In the genomic region with DNA sequence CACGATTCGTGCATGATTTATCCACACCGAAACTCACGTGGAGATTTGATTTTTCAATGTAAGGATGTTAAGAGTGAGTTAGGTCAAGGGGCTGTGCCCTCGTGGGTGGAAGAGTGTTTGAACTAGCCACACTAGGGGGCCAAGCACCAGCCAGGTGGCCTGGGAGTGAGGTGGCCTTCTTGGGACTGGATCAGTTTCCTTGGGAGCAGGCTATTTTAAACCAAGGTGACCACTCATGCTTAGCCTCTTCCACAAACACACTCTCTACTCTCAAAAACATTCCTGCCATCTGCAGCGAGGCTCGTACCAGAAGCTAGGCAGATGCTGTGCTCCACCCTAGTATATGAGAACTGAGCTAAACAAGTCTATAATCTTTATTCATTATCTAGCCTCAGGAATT, we compare ENCODE assay signal across 13 mouse cellular contexts. TPM values are rescaled to one million over a fixed set of nuclear protein-coding genes. Genes with fewer than 3 reads are reported as not detected.
DNase-seq lines count a peak whose midpoint lies in the region; ATAC-seq lines count a peak whose summit lies in the region.
"Had no signal": no experiment of that assay in that cellular context is flagged by ENCODE, and none has a peak within 500 bp of the region (broad histone marks: within the 10 kb centered on the region; RNA-seq: fewer than 3 reads in every experiment).

No protein-coding gene starts in this region.

- intact Hi-C loops in heart, postnatal 14 days (cut with DNase I): no loop called here

- no peak overlapping the region for H3K4me3 ChIP-seq in hindbrain, embryonic 13.5 days
- H3K4me3 ChIP-seq in hindbrain, embryonic 16.5 days (ENCODE audit: low read length): no peak overlapping the region
- H3K4me3 ChIP-seq in liver, embryonic 11.5 days (ENCODE audit: low read depth, low read length): no peak overlapping the region
- no peak overlapping the region; the same call in 1 of the 2 replicates for H3K4me3 ChIP-seq in embryonic facial prominence, embryonic 15.5 days (replicated peaks)
- H3K4me3 ChIP-seq: forebrain, embryonic 13.5 days; liver, embryonic 13.5 days had no signal

- no peak overlapping the region for H3K27ac ChIP-seq in hindbrain, embryonic 13.5 days
- H3K27ac ChIP-seq in hindbrain, embryonic 16.5 days (ENCODE audit: low read depth, low read length): no peak overlapping the region
- no peak overlapping the region for H3K27ac ChIP-seq in liver, embryonic 11.5 days (ENCODE audit: low read depth, low read length)
- no peak overlapping the region for H3K27ac ChIP-seq in embryonic facial prominence, embryonic 15.5 days (replicated peaks)
- H3K27ac ChIP-seq: forebrain, embryonic 13.5 days; liver, embryonic 13.5 days had no signal

- peaks cover 11% of the 10 kb centered on the region for H3K4me1 ChIP-seq in hindbrain, embryonic 13.5 days (replicated peaks)
- no peaks in the 10 kb centered on the region for H3K4me1 ChIP-seq in hindbrain, embryonic 16.5 days (ENCODE audit: control insufficient read depth, insufficient read depth, low read depth, low read length)
- no peaks in the 10 kb centered on the region for H3K4me1 ChIP-seq in liver, embryonic 11.5 days (replicated peaks; ENCODE audit: control insufficient read depth, insufficient read depth, low read length)
- peaks cover 2% of the 10 kb centered on the region; the same call in 1 of the 2 replicates for H3K4me1 ChIP-seq in embryonic facial prominence, embryonic 15.5 days
- H3K4me1 ChIP-seq: liver, embryonic 13.5 days had no signal

- H3K9ac ChIP-seq in hindbrain, embryonic 13.5 days: no peak overlapping the region
- no peak overlapping the region for H3K9ac ChIP-seq in hindbrain, embryonic 16.5 days (ENCODE audit: low read depth, low read length)
- no peak overlapping the region for H3K9ac ChIP-seq in liver, embryonic 11.5 days (ENCODE audit: low read depth, low read length)
- H3K9ac ChIP-seq in embryonic facial prominence, embryonic 15.5 days: no peak overlapping the region
- H3K9ac ChIP-seq: liver, embryonic 13.5 days had no signal

- no peak for ATAC-seq in hindbrain, embryonic 13.5 days (ENCODE audit: low FRiP score)
- no peak for ATAC-seq in hindbrain, embryonic 16.5 days
- no peak for ATAC-seq in liver, embryonic 11.5 days (replicated peaks; ENCODE audit: low FRiP score)
- no peak for ATAC-seq in embryonic facial prominence, embryonic 15.5 days (ENCODE audit: insufficient number of reproducible peaks, low FRiP score, low TSS enrichment, low read depth)
- ATAC-seq: Patski had no signal

- no peaks in the 10 kb centered on the region for H3K27me3 ChIP-seq in hindbrain, embryonic 13.5 days
- no peaks in the 10 kb centered on the region for H3K27me3 ChIP-seq in hindbrain, embryonic 16.5 days (replicated peaks; ENCODE audit: control insufficient read depth, insufficient read depth, low read length)
- H3K27me3 ChIP-seq in liver, embryonic 11.5 days (replicated peaks; ENCODE audit: control insufficient read depth, insufficient read depth, low read length): no peaks in the 10 kb centered on the region
- no peaks in the 10 kb centered on the region for H3K27me3 ChIP-seq in embryonic facial prominence, embryonic 15.5 days
- H3K27me3 ChIP-seq: forebrain, embryonic 13.5 days; liver, embryonic 13.5 days; Patski had no signal

- H3K36me3 ChIP-seq in hindbrain, embryonic 13.5 days: no peaks in the 10 kb centered on the region
- H3K36me3 ChIP-seq in hindbrain, embryonic 16.5 days (ENCODE audit: control insufficient read depth, insufficient read depth, low read length): no peaks in the 10 kb centered on the region
- H3K36me3 ChIP-seq in liver, embryonic 11.5 days (ENCODE audit: control insufficient read depth, insufficient read depth, low read length): no peaks in the 10 kb centered on the region
- no peaks in the 10 kb centered on the region for H3K36me3 ChIP-seq in embryonic facial prominence, embryonic 15.5 days
- H3K36me3 ChIP-seq: liver, embryonic 13.5 days had no signal

- H3K9me3 ChIP-seq in hindbrain, embryonic 13.5 days: no peaks in the 10 kb centered on the region
- no peaks in the 10 kb centered on the region for H3K9me3 ChIP-seq in hindbrain, embryonic 16.5 days (ENCODE audit: control insufficient read depth, low read length)
- no peaks in the 10 kb centered on the region for H3K9me3 ChIP-seq in liver, embryonic 11.5 days (ENCODE audit: control insufficient read depth, low read length)
- H3K9me3 ChIP-seq in embryonic facial prominence, embryonic 15.5 days (replicated peaks): no peaks in the 10 kb centered on the region
- H3K9me3 ChIP-seq: forebrain, embryonic 13.5 days; liver, embryonic 13.5 days had no signal

- peak; percentile 58 for DNase-seq in heart, adult 11 months
- DNase-seq in heart, postnatal 14 days: no peak
- DNase-seq in liver, embryonic 11.5 days (ENCODE audit: low spot score): peak; percentile 24
- no peak for DNase-seq in liver
- no peak for DNase-seq in B cell, adult 2 months
- DNase-seq: adrenal gland, postnatal 36 days; kidney, adult 11 months; liver, embryonic 13.5 days had no signal

- WGBS in hindbrain, embryonic 13.5 days: 54% methylated on average over 7 of the region's 7 CpGs
- 57% methylated on average over 7 of the region's 7 CpGs for WGBS in hindbrain, embryonic 16.5 days
- WGBS in liver, embryonic 11.5 days: 55% methylated on average over 7 of the region's 7 CpGs
- WGBS in embryonic facial prominence, embryonic 15.5 days: 32% methylated on average over 7 of the region's 7 CpGs

- H3K4me2 ChIP-seq in hindbrain, embryonic 13.5 days: peak overlapping the region; percentile 42; the same call in 1 of the 2 replicates
- no peak overlapping the region for H3K4me2 ChIP-seq in hindbrain, embryonic 16.5 days (ENCODE audit: low read length)
- no peak overlapping the region for H3K4me2 ChIP-seq in liver, embryonic 11.5 days
- H3K4me2 ChIP-seq in embryonic facial prominence, embryonic 15.5 days (replicated peaks): peak overlapping the region; percentile 39
- H3K4me2 ChIP-seq: liver, embryonic 13.5 days had no signal

RNA-seq across cellular contexts. Expression of a gene that starts 27.8 kb away (rescaled TPM):
- 10 to 100 TPM; 34.7 to 37.8 TPM for total RNA-seq in heart, postnatal 14 days (2021)
- polyA plus RNA-seq in hindbrain, embryonic 13.5 days (2015; fragmentation: Nextera tagmentation; extraction: Ambion mirVana): 22.2 and 23.8 TPM in 2 replicates
- 17.7 TPM in 2 replicates for polyA plus RNA-seq in hindbrain, embryonic 16.5 days (2015; fragmentation: Nextera tagmentation; extraction: Ambion mirVana)
- polyA plus RNA-seq in liver, embryonic 11.5 days (2014; fragmentation: Nextera tagmentation; extraction: Ambion mirVana): 52.2 and 54.7 TPM in 2 replicates
- polyA plus RNA-seq in embryonic facial prominence, embryonic 15.5 days (2015; fragmentation: Nextera tagmentation; extraction: Ambion mirVana): 28.5 and 32.8 TPM in 2 replicates

Comparison
In these comparisons a context has a peak if more than half of its experiments do, and no peak if none do; other contexts are left out.
1. DNase-seq: peak in heart, adult 11 months (single experiment) and liver, embryonic 11.5 days (single experiment); none in heart, postnatal 14 days (0 of 2), liver (single experiment) and B cell, adult 2 months (0 of 2).
2. H3K4me2 ChIP-seq: peak in hindbrain, embryonic 13.5 days (single experiment) and embryonic facial prominence, embryonic 15.5 days (single experiment); none in hindbrain, embryonic 16.5 days (single experiment) and liver, embryonic 11.5 days (single experiment).